Mouse (Mus musculus) intestine, embryonic 15.5 days (tissue): ENCODE data around the gene Zpld1. TPM values are rescaled to one million over a fixed set of nuclear protein-coding genes. Genes with fewer than 3 reads are reported as not detected.

Experiments used
- ATAC-seq: fragments of 200-750 bp; cut with Nextera tagmentation; 2 replicates; pipeline ENCODE4 v1.8.0; 2017; ENCODE audit warnings: moderate TSS enrichment, moderate library complexity
- H3K27ac ChIP-seq: fragments of 300-500 bp; sonication (generic); 2 replicates; pipeline ENCODE4 v1.5.1; 2015; ENCODE audit warnings: mild to moderate bottlenecking, inconsistent platforms
- H3K27me3 ChIP-seq: fragments of 300-500 bp; sonication (generic); replicated peaks from 2 replicates; pipeline ENCODE4 v1.6.1; 2015; ENCODE audit warnings: inconsistent platforms
- H3K36me3 ChIP-seq: fragments of 300-500 bp; sonication (generic); 2 replicates; pipeline ENCODE4 v1.6.1; 2015; ENCODE audit warnings: inconsistent platforms
- H3K4me1 ChIP-seq: fragments of 300-500 bp; sonication (generic); replicated peaks from 2 replicates; pipeline ENCODE4 v1.6.1; 2015; ENCODE audit warnings: inconsistent platforms
- H3K4me2 ChIP-seq: fragments of 300-500 bp; sonication (generic); replicated peaks from 2 replicates; pipeline ENCODE4 v1.6.1; 2015; ENCODE audit warnings: mild to moderate bottlenecking, inconsistent platforms
- H3K4me3 ChIP-seq: fragments of 300-500 bp; sonication (generic); replicated peaks from 2 replicates; pipeline ENCODE4 v1.5.1; 2015; ENCODE audit warnings: inconsistent platforms
- H3K9ac ChIP-seq: fragments of 300-500 bp; sonication (generic); 2 replicates; pipeline ENCODE4 v1.6.1; 2015; ENCODE audit warnings: inconsistent platforms
- H3K9me3 ChIP-seq: fragments of 300-500 bp; sonication (generic); 2 replicates; pipeline ENCODE4 v1.6.1; 2016; ENCODE audit warnings: inconsistent platforms
- WGBS: fragments of 180-500 bp; shearing (Covaris S2); methylation state at CpG from one replicate; pipeline ENCODE4 v1.1.7; 2015; 5-methylcytosine and 5-hydroxymethylcytosine counted together
- polyA plus RNA-seq: library from polyadenylated mRNA; unstranded; fragments of >200 nt; fragmentation: Nextera tagmentation; extraction: Ambion mirVana; gene quantifications from 2 replicates; pipeline ENCODE4 v1.2.1, GENCODE M21; 2015

The Zpld1 gene
- 0.16 and 0.29 TPM in 2 replicates for polyA plus RNA-seq

DNA sequence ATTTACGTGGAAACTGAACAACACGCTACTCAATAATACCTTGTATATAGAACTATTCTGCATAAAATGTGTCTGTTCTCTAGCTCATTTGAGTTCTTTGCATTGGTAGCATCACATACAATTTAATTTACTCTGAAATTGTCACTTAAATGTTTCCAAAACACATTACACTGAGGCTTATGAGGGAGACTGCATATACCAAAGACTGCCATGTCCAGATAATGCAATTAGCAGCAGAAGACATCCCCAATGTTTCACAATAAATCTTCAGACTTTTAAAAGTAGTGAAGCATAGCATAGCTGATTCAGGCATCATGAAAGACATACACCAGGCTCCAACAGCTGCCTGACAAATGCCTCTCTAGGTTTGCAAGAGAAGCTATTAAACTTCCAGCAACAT, at the start of gene Zpld1:
Zpld1 (minus strand) TSS at position 101 of the 400 bp plus-strand sequence.
- H3K4me2 ChIP-seq: no peak within 1 kb of the TSS
- H3K4me1 ChIP-seq: no peaks in the 10 kb centered on the region
- no peak within 1 kb of the TSS for H3K4me3 ChIP-seq
- no peaks in the 10 kb centered on the region for H3K27me3 ChIP-seq
- H3K9me3 ChIP-seq: no peaks in the 10 kb centered on the region
- 98% methylated on average over 2 of the region's 2 CpGs for WGBS
- H3K27ac ChIP-seq: no peak within 1 kb of the TSS
- ATAC-seq: no peak
- H3K36me3 ChIP-seq: no peaks in the 10 kb centered on the region
- H3K9ac ChIP-seq: no peak within 1 kb of the TSS

- Histone ChIP-seq H3K9me3 (no peaks in the 10 kb centered on the region), H3K9ac (no peak overlapping the region), H3K4me3 (no peak overlapping the region), H3K4me2 (no peak overlapping the region), H3K27me3 (no peaks in the 10 kb centered on the region), H3K4me1 (no peaks in the 10 kb centered on the region), H3K36me3 (no peaks in the 10 kb centered on the region), H3K27ac (no peak overlapping the region)
- ATAC-seq: peak; percentile 58; the same call in 1 of the 2 replicates
- whole genome bisulfite sequencing: 59% methylated on average over 3 of the region's 3 CpGs
These were observed 47.9 kb upstream of the Zpld1 start for GRCm38 (mm10) chr16:55345644-55346043.

- Histone ChIP-seq H3K27me3 (no peaks in the 10 kb centered on the region), H3K9me3 (no peaks in the 10 kb centered on the region), H3K36me3 (no peaks in the 10 kb centered on the region), H3K4me2 (no peak overlapping the region), H3K4me1 (no peaks in the 10 kb centered on the region), H3K27ac (no peak overlapping the region), H3K4me3 (no peak overlapping the region), H3K9ac (no peak overlapping the region)
- 45% methylated on average over 8 of the region's 8 CpGs for WGBS
- ATAC-seq: peak; percentile 82
These were observed 24.0 kb upstream of the Zpld1 start for GRCm38 (mm10) chr16:55321542-55322514.

DNA sequence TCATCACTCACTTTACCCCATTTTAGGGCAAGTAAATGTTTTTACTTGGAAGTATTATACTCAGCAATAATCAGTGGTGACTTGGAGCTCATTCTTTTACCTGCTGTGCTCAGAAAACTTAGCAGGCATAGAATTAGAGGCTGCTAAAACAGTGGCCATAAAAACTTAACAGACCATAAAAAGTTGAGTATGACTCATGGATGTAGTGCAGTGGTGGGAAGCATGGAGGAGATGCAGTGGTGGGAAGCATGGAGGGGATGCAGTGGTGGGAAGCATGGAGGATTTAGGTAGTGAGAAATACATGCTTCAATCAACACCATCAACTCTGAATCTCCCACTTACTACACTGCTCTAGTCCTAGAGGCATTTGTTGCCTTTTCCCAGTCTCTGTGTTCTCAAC, 19.2 kb upstream of the Zpld1 start:
- H3K4me1 ChIP-seq: no peaks in the 10 kb centered on the region
- no peaks in the 10 kb centered on the region for H3K36me3 ChIP-seq
- no peak overlapping the region for H3K4me2 ChIP-seq
- no peak overlapping the region for H3K9ac ChIP-seq
- no peak for ATAC-seq
- no peaks in the 10 kb centered on the region for H3K9me3 ChIP-seq
- H3K27ac ChIP-seq: no peak overlapping the region
- no peaks in the 10 kb centered on the region for H3K27me3 ChIP-seq
- no peak overlapping the region for H3K4me3 ChIP-seq

GRCm38 (mm10) chr16:55312106-55312505, 14.3 kb upstream of the Zpld1 start:
- WGBS: 83% methylated on average over 3 of the region's 3 CpGs

DNA sequence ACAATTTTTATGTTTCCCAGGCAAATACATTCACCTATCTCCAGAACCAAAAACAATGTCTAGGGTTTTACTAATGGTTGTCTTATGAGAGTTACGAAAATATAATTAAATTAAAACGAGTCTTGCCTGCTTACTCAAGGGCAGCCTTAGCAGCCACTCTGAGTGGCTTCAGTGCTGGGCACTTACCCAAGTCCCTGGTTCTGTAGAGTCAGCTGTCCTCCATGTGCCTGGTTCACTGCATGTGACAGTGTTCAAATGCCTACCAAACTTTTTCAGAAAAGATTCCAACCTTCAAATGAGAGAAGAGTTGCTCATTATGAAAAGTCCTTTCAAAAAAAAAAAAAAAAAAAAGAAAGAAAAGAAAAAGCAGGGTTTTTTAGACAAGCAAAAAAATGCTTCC, 15.1 kb downstream of the Zpld1 start:
- Histone ChIP-seq H3K27me3 (no peaks in the 10 kb centered on the region), H3K36me3 (no peaks in the 10 kb centered on the region), H3K4me3 (no peak overlapping the region), H3K4me1 (no peaks in the 10 kb centered on the region), H3K9ac (no peak overlapping the region), H3K9me3 (no peaks in the 10 kb centered on the region), H3K27ac (no peak overlapping the region), H3K4me2 (no peak overlapping the region)
- ATAC-seq: no peak
- WGBS: 67% methylated on average over 2 of the region's 2 CpGs

More at GRCm38 (mm10) chr16:55312106-55312505, 14.3 kb upstream of the Zpld1 start:
- Histone ChIP-seq H3K4me1 (no peaks in the 10 kb centered on the region), H3K9me3 (no peaks in the 10 kb centered on the region), H3K9ac (no peak overlapping the region), H3K4me3 (no peak overlapping the region), H3K36me3 (no peaks in the 10 kb centered on the region), H3K27ac (no peak overlapping the region), H3K27me3 (no peaks in the 10 kb centered on the region), H3K4me2 (no peak overlapping the region)
- no peak for ATAC-seq

GRCm38 (mm10) chr16:55277447-55277846, 20.3 kb downstream of the Zpld1 start:
- Histone ChIP-seq H3K9ac (no peak overlapping the region), H3K27ac (no peak overlapping the region), H3K4me1 (no peaks in the 10 kb centered on the region), H3K9me3 (no peaks in the 10 kb centered on the region), H3K36me3 (no peaks in the 10 kb centered on the region), H3K27me3 (no peaks in the 10 kb centered on the region), H3K4me3 (no peak overlapping the region), H3K4me2 (no peak overlapping the region)
- ATAC-seq: no peak
- 90% methylated on average over 3 of the region's 3 CpGs for WGBS

DNA sequence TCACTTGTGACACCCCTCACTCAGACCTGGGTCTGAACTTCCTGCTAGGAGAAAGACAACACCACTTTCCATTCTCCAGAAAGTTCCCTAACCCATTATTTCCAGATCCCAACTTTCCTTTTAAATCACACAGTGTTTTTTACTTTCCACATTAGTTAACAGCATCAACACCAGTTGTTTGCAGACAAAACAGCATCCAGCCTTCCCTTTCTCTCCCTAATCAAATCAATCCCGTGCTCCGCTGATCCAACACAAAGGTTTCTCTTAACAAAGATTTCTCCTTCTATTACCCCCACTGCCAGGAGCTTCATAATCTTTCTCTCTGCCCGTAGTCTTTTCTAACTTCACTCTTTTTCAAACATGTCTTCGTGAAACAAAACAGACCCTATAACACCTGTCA, 32.5 kb downstream of the Zpld1 start:
- no peak overlapping the region for H3K4me2 ChIP-seq
- no peaks in the 10 kb centered on the region for H3K36me3 ChIP-seq
- ATAC-seq: no peak
- H3K27me3 ChIP-seq: no peaks in the 10 kb centered on the region
- H3K4me3 ChIP-seq: no peak overlapping the region
- H3K4me1 ChIP-seq: 0 out of 2 replicates have a peak, but pooled peaks cover 3% of the 10 kb centered on the region
- 37% methylated on average over 4 of the region's 4 CpGs for WGBS
- H3K9me3 ChIP-seq: no peaks in the 10 kb centered on the region
- H3K27ac ChIP-seq: no peak overlapping the region
- H3K9ac ChIP-seq: no peak overlapping the region

DNA sequence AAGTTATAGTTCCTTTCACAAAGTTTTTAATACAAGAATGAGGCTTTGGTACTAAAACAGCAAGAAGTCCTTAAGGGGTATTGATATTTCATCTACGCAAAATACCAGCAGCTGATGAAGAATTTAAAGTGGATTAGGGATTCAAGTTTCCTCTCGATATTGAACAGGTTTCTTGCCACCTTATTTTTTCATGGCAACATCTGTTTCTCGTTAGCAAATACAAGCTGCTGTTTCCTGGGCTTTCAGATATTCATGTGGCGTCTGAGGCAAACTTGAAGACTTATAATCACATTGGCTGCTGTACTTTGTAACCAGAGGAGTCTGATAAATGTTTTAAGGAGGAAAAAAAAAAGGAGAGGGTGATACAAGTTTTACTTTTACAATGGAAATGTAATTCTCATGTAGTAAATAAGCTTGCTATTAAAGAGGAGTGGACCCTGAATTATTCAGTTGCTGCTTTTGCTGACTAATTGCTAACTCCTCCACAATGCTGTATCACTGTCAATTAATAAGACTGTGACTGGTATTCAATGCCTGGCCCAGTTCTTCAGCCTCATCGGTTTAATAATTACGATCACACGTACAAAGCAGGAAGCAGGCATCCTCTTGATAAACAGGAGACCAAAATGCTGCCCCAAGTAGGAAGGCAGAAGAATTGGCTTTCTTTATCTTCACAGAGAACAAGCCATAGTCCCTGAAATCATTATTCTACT, 36.8 kb downstream of the Zpld1 start:
- no peak overlapping the region for H3K4me3 ChIP-seq
- H3K27me3 ChIP-seq: no peaks in the 10 kb centered on the region
- no peak overlapping the region for H3K9ac ChIP-seq
- H3K9me3 ChIP-seq: no peaks in the 10 kb centered on the region
- no peak overlapping the region for H3K27ac ChIP-seq
- WGBS: 52% methylated on average over 7 of the region's 7 CpGs
- no peaks in the 10 kb centered on the region for H3K36me3 ChIP-seq
- H3K4me2 ChIP-seq: no peak overlapping the region
- ATAC-seq: no peak
- 0 out of 2 replicates have a peak, but pooled peaks cover 3% of the 10 kb centered on the region for H3K4me1 ChIP-seq

DNA sequence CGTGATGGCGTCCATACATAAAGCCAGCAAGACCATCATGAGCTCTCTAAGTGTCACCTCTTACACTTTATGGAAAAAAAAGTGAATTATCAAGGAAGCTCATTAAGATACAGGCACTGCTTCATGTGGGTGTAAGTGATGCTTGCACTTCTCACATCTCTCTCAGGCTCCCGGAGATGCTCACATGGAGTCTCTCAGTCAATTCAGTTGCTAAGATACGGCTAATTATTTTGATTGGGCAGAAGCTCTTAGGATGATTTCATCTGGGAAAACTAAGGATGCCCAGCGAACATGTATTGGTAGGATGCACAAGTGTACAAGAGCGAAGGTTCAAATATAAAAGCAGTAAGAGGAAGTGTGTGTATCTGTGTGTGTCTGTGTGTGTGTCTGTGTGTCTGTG, 38.1 kb downstream of the Zpld1 start:
- no peak overlapping the region for H3K4me3 ChIP-seq
- no peak overlapping the region for H3K9ac ChIP-seq
- no peaks in the 10 kb centered on the region for H3K36me3 ChIP-seq
- H3K27ac ChIP-seq: no peak overlapping the region
- no peaks in the 10 kb centered on the region for H3K9me3 ChIP-seq
- H3K4me2 ChIP-seq: no peak overlapping the region
- no peaks in the 10 kb centered on the region for H3K4me1 ChIP-seq
- no peak for ATAC-seq
- WGBS: 89% methylated on average over 6 of the region's 6 CpGs
- no peaks in the 10 kb centered on the region for H3K27me3 ChIP-seq

DNA sequence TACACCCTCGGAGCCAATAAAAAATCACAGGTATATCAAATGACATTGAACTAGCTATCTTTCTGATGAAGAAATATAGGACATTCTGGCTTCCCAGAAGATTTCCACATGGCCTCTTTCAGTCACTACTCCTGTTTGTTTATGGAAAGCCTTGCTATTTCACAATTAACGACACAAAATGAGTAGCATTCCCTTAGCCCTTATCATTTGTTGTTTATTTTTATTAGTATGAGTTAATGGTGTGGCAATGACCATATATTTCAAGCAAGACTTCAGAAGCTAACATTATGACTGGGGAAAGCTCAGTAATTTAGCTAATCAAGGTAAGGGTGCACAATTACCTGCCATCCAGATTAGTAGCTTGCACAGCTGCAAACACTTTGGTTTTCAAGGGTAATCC, 56.8 kb downstream of the Zpld1 start:
- 54% methylated on average over 2 of the region's 2 CpGs for WGBS
- no peak overlapping the region for H3K4me2 ChIP-seq
- H3K27me3 ChIP-seq: no peaks in the 10 kb centered on the region
- no peak overlapping the region for H3K9ac ChIP-seq
- H3K9me3 ChIP-seq: no peaks in the 10 kb centered on the region
- ATAC-seq: no peak
- H3K36me3 ChIP-seq: no peaks in the 10 kb centered on the region
- no peak overlapping the region for H3K4me3 ChIP-seq
- no peak overlapping the region for H3K27ac ChIP-seq
- H3K4me1 ChIP-seq: no peaks in the 10 kb centered on the region

- Histone ChIP-seq H3K4me1 (no peaks in the 10 kb centered on the region), H3K9ac (no peak overlapping the region), H3K4me3 (no peak overlapping the region), H3K27ac (no peak overlapping the region), H3K9me3 (no peaks in the 10 kb centered on the region), H3K36me3 (no peaks in the 10 kb centered on the region), H3K4me2 (no peak overlapping the region), H3K27me3 (no peaks in the 10 kb centered on the region)
- ATAC-seq: peak; percentile 86
- WGBS: 49% methylated on average over 1 of the region's 1 CpGs
These were observed 68.7 kb downstream of the Zpld1 start for GRCm38 (mm10) chr16:55228995-55229622.
